Mouse (Mus musculus) embryo, embryonic 10.5 days (tissue): ENCODE measurements around the gene Vmn1r60.
"Not testable (repeated sequence)": the region's sequence is repeated elsewhere in the genome, so short reads cannot be mapped to it uniquely, and the experiment has no call there.

ENCODE experiments used
- DNase-seq: peaks from one replicate; pipeline ENCODE4 v3.0.0-alpha.2; 2015; ENCODE audit warnings: low spot score

The Vmn1r60 gene

GRCm38 (mm10) chr7:5547217-5547616 is at the start of gene Vmn1r60:
Gene Vmn1r60 (minus strand): TSS chr7:5547317.
- DNase-seq = not testable (repeated sequence)

GRCm38 (mm10) chr7:5540770-5541436 is 6.2 kb downstream of the Vmn1r60 start:
- DNase-seq = not testable (repeated sequence)

GRCm38 (mm10) chr7:5493856-5494255 is 53.3 kb downstream of the Vmn1r60 start, which contains the start of gene Vmn2r28:
Gene Vmn2r28 (minus strand): TSS chr7:5493956.
- not testable (repeated sequence) for DNase-seq
